Mouse (Mus musculus) left cerebral cortex, postnatal 14 days (tissue): ENCODE measurements at regions not wholly inside any gene's neighbourhood (a gene's known extent, or its start where the extent isn't known, plus 50 kb on each side); places are given as distances from the start of the nearest gene placed in this dataset.

Source experiments
- DNase-seq, 2 experiments: peaks; one replicate each; pipeline ENCODE4 v3.0.0; 2021 to 2022; ENCODE audit warnings: low spot score in 2 of 2, mixed read lengths in 1 of 2
- intact Hi-C: fragments of 180-260 bp; cut with DNase I; formaldehyde crosslinking; loops from one replicate; pipeline ENCODE4 v1.15.1; 2025

GRCm38 (mm10) chr10:67689944-67690670 lies 141.4 kb upstream of the Ado start:
- DNase-seq = no peak
- intact Hi-C loops = no loop called here

- DNase-seq = no peak
- intact Hi-C loops = no loop called here
Measured at GRCm38 (mm10) chr10:67679382-67679781, 130.6 kb upstream of the Ado start.

GRCm38 (mm10) chr10:67673450-67673849 lies 124.7 kb upstream of the Ado start:
- intact Hi-C loops = no loop called here
- DNase-seq = no peak

- DNase-seq = no peak
- intact Hi-C loops = no loop called here
Measured at GRCm38 (mm10) chr10:67672281-67672680, 123.5 kb upstream of the Ado start.

- no peak for DNase-seq
- intact Hi-C loops = no loop called here
Measured at GRCm38 (mm10) chr10:67669066-67669465, 120.3 kb upstream of the Ado start.

GRCm38 (mm10) chr10:67663028-67663427 lies 114.3 kb upstream of the Ado start:
- no peak for DNase-seq
- intact Hi-C loops = no loop called here

GRCm38 (mm10) chr10:67661666-67662065 lies 112.9 kb upstream of the Ado start:
- intact Hi-C loops = no loop called here
- DNase-seq = no peak

GRCm38 (mm10) chr10:67658005-67658545 lies 109.3 kb upstream of the Ado start:
- no peak for DNase-seq
- intact Hi-C loops = no loop called here

GRCm38 (mm10) chr10:67657305-67657704 lies 108.5 kb upstream of the Ado start:
- DNase-seq = no peak
- intact Hi-C loops = no loop called here

- DNase-seq = no peak
- intact Hi-C loops = no loop called here
Measured at GRCm38 (mm10) chr10:67654518-67654917, 105.8 kb upstream of the Ado start.

- DNase-seq = no peak
Measured at GRCm38 (mm10) chr10:67652300-67652699, 103.5 kb upstream of the Ado start.

GRCm38 (mm10) chr10:67651386-67651785 lies 102.6 kb upstream of the Ado start:
- no peak for DNase-seq
- intact Hi-C loops = no loop called here

More at GRCm38 (mm10) chr10:67652300-67652699, 103.5 kb upstream of the Ado start:
- intact Hi-C loops = no loop called here

- intact Hi-C loops = loop anchor here (5.0 to 10.0 kb wide), 2 partner anchors 67 to 186 kb away; no protein-coding TSS in a partner anchor
- DNase-seq = no peak
Measured at GRCm38 (mm10) chr10:67647777-67648727, 99.3 kb upstream of the Ado start.

GRCm38 (mm10) chr10:67646659-67647559 lies 98.2 kb upstream of the Ado start:
- no peak for DNase-seq
- intact Hi-C loops = loop anchor here (5.0 to 10.0 kb wide), 2 partner anchors 68 to 185 kb away; no protein-coding TSS in a partner anchor

GRCm38 (mm10) chr10:67645821-67646220 lies 97.1 kb upstream of the Ado start:
- intact Hi-C loops = loop anchor here (5.0 to 10.0 kb wide), 2 partner anchors 69 to 184 kb away; no protein-coding TSS in a partner anchor
- DNase-seq = no peak

- intact Hi-C loops = loop anchor here (10.0 kb wide), 1 partner anchor 71 kb away; no protein-coding TSS in a partner anchor
- DNase-seq = no peak
Measured at GRCm38 (mm10) chr10:67644280-67644679, 95.5 kb upstream of the Ado start.

GRCm38 (mm10) chr10:67643685-67644084 lies 94.9 kb upstream of the Ado start:
- intact Hi-C loops = loop anchor here (10.0 kb wide), 1 partner anchor 71 kb away; no protein-coding TSS in a partner anchor
- DNase-seq = no peak

GRCm38 (mm10) chr10:67637339-67637738 lies 88.6 kb upstream of the Ado start:
- intact Hi-C loops = no loop called here
- no peak for DNase-seq

GRCm38 (mm10) chr10:67636569-67636968 lies 87.8 kb upstream of the Ado start:
- DNase-seq = no peak
- intact Hi-C loops = no loop called here
